Mouse (Mus musculus) bone marrow macrophage, adult 2 months (primary cell): ENCODE data around the gene Kti12.

ENCODE experiments used
- CTCF ChIP-seq: IDR thresholded peaks from 2 replicates; pipeline ENCODE4 v1.5.1; 2012; ENCODE audit warnings: low read depth, mild to moderate bottlenecking, low read length, moderate library complexity
- POLR2A ChIP-seq: IDR thresholded peaks from 2 replicates; pipeline ENCODE4 v1.6.1; 2012; ENCODE audit warnings: mild to moderate bottlenecking, low read depth, low read length, borderline replicate concordance

GRCm38 (mm10) chr4:108843336-108843735 lies 4.2 kb upstream of the Kti12 start:
- TF ChIP-seq CTCF = no peak
- no peak for TF ChIP-seq POLR2A
